Mouse (Mus musculus): ENCODE results near the gene Adarb1. TPM values are rescaled to one million over a fixed set of nuclear protein-coding genes. Genes with fewer than 3 reads are reported as not detected.
A peak's percentile ranks its signal among the peaks of the same experiment; 100 is the strongest.

The Adarb1 gene
- polyA plus RNA-seq, 1 experiment from 2014 or later: 6.9 TPM

- Histone ChIP-seq H3K36me3 (ENCODE audit: control insufficient read depth, insufficient read depth, low read length) (no peaks in the 10 kb centered on the region), H3K9ac (ENCODE audit: low read length) (no peak overlapping the region), H3K4me1 (replicated peaks; ENCODE audit: control insufficient read depth, insufficient read depth) (no peaks in the 10 kb centered on the region), H3K4me2 (replicated peaks; ENCODE audit: low read depth) (no peak overlapping the region), H3K27me3 (ENCODE audit: control insufficient read depth, insufficient read depth, low read length) (no peaks in the 10 kb centered on the region), H3K27ac (replicated peaks) (no peak overlapping the region), H3K4me3 (ENCODE audit: low read depth, low read length) (no peak overlapping the region), H3K9me3 (ENCODE audit: control insufficient read depth, low read length) (no peaks in the 10 kb centered on the region)
- ATAC-seq (ENCODE audit: low FRiP score, low TSS enrichment) (no peak), DNase-seq (ENCODE audit: low spot score) (no peak)
- no peak for TF ChIP-seq EP300 (optimal IDR thresholded peaks at IDR 0.05)
- no peak for TF ChIP-seq CTCF (IDR thresholded peaks at IDR 0.05; ENCODE audit: low read depth)
- 100% methylated on average over 1 of the region's 1 CpGs for WGBS
Measured at GRCm38 (mm10) chr10:77396015-77396414, 22.1 kb downstream of the Adarb1 start.

- Histone ChIP-seq H3K9me3 (ENCODE audit: control insufficient read depth, low read length) (no peaks in the 10 kb centered on the region), H3K27me3 (ENCODE audit: control insufficient read depth, insufficient read depth, low read length) (no peaks in the 10 kb centered on the region), H3K4me3 (ENCODE audit: low read depth, low read length) (no peak overlapping the region), H3K36me3 (ENCODE audit: control insufficient read depth, insufficient read depth, low read length) (no peaks in the 10 kb centered on the region), H3K9ac (ENCODE audit: low read length) (no peak overlapping the region), H3K4me2 (replicated peaks; ENCODE audit: low read depth) (no peak overlapping the region), H3K4me1 (replicated peaks; ENCODE audit: control insufficient read depth, insufficient read depth) (no peaks in the 10 kb centered on the region), H3K27ac (replicated peaks) (no peak overlapping the region)
- DNase-seq (ENCODE audit: low spot score): no peak
- WGBS: 80% methylated on average over 6 of the region's 6 CpGs
- TF ChIP-seq CTCF (IDR thresholded peaks at IDR 0.05; ENCODE audit: low read depth) (no peak), EP300 (optimal IDR thresholded peaks at IDR 0.05) (no peak)
- no peak for ATAC-seq (ENCODE audit: low FRiP score, low TSS enrichment)
Measured at GRCm38 (mm10) chr10:77391072-77391471, 27.0 kb downstream of the Adarb1 start.

- Histone ChIP-seq H3K4me2 (replicated peaks; ENCODE audit: low read depth) (no peak overlapping the region), H3K27ac (replicated peaks) (no peak overlapping the region), H3K9ac (ENCODE audit: low read length) (no peak overlapping the region), H3K4me3 (ENCODE audit: low read depth, low read length) (no peak overlapping the region), H3K9me3 (ENCODE audit: control insufficient read depth, low read length) (no peaks in the 10 kb centered on the region), H3K4me1 (replicated peaks; ENCODE audit: control insufficient read depth, insufficient read depth) (no peaks in the 10 kb centered on the region), H3K27me3 (ENCODE audit: control insufficient read depth, insufficient read depth, low read length) (no peaks in the 10 kb centered on the region), H3K36me3 (ENCODE audit: control insufficient read depth, insufficient read depth, low read length) (no peaks in the 10 kb centered on the region)
- ATAC-seq (ENCODE audit: low FRiP score, low TSS enrichment) (no peak), DNase-seq (ENCODE audit: low spot score) (no peak)
- no peak for TF ChIP-seq CTCF (IDR thresholded peaks at IDR 0.05; ENCODE audit: low read depth)
- no peak for TF ChIP-seq EP300 (optimal IDR thresholded peaks at IDR 0.05)
- 93% methylated on average over 1 of the region's 1 CpGs for WGBS
Measured at GRCm38 (mm10) chr10:77387558-77387957, 30.5 kb downstream of the Adarb1 start.

GRCm38 (mm10) chr10:77385731-77386130 lies 32.3 kb downstream of the Adarb1 start:
- no peak overlapping the region for H3K27ac ChIP-seq (replicated peaks)
- H3K9ac ChIP-seq (ENCODE audit: low read length): no peak overlapping the region
- no peak overlapping the region for H3K4me2 ChIP-seq (replicated peaks; ENCODE audit: low read depth)
- WGBS: 51% methylated on average over 4 of the region's 4 CpGs
- TF ChIP-seq EP300 (optimal IDR thresholded peaks at IDR 0.05): no peak
- TF ChIP-seq CTCF (IDR thresholded peaks at IDR 0.05; ENCODE audit: low read depth): no peak
- no peaks in the 10 kb centered on the region; the same call in 1 of the 2 replicates for H3K4me1 ChIP-seq (replicated peaks; ENCODE audit: control insufficient read depth, insufficient read depth)
- H3K27me3 ChIP-seq (ENCODE audit: control insufficient read depth, insufficient read depth, low read length): no peaks in the 10 kb centered on the region
- no peak for DNase-seq (ENCODE audit: low spot score)
- no peaks in the 10 kb centered on the region for H3K36me3 ChIP-seq (ENCODE audit: control insufficient read depth, insufficient read depth, low read length)
- H3K9me3 ChIP-seq (ENCODE audit: control insufficient read depth, low read length): no peaks in the 10 kb centered on the region
- ATAC-seq (ENCODE audit: low FRiP score, low TSS enrichment): no peak
- no peak overlapping the region for H3K4me3 ChIP-seq (ENCODE audit: low read depth, low read length)

GRCm38 (mm10) chr10:77383045-77383444 lies 35.0 kb downstream of the Adarb1 start:
- no peak overlapping the region for H3K4me3 ChIP-seq (ENCODE audit: low read depth, low read length)
- no peaks in the 10 kb centered on the region for H3K27me3 ChIP-seq (ENCODE audit: control insufficient read depth, insufficient read depth, low read length)
- no peak for TF ChIP-seq CTCF (IDR thresholded peaks at IDR 0.05; ENCODE audit: low read depth)
- no peak for TF ChIP-seq EP300 (optimal IDR thresholded peaks at IDR 0.05)
- no peak overlapping the region for H3K27ac ChIP-seq (replicated peaks)
- H3K9ac ChIP-seq (ENCODE audit: low read length): no peak overlapping the region
- ATAC-seq (ENCODE audit: low FRiP score, low TSS enrichment) (no peak), DNase-seq (ENCODE audit: low spot score) (no peak)
- 82% methylated on average over 8 of the region's 8 CpGs for WGBS
- no peak overlapping the region for H3K4me2 ChIP-seq (replicated peaks; ENCODE audit: low read depth)
- no peaks in the 10 kb centered on the region for H3K9me3 ChIP-seq (ENCODE audit: control insufficient read depth, low read length)
- no peaks in the 10 kb centered on the region; the same call in 1 of the 2 replicates for H3K4me1 ChIP-seq (replicated peaks; ENCODE audit: control insufficient read depth, insufficient read depth)
- H3K36me3 ChIP-seq (ENCODE audit: control insufficient read depth, insufficient read depth, low read length): no peaks in the 10 kb centered on the region

- H3K27me3 ChIP-seq (ENCODE audit: control insufficient read depth, insufficient read depth, low read length): no peaks in the 10 kb centered on the region
- no peaks in the 10 kb centered on the region for H3K9me3 ChIP-seq (ENCODE audit: control insufficient read depth, low read length)
- no peak overlapping the region for H3K4me3 ChIP-seq (ENCODE audit: low read depth, low read length)
- 29% methylated on average over 2 of the region's 2 CpGs for WGBS
- no peaks in the 10 kb centered on the region for H3K36me3 ChIP-seq (ENCODE audit: control insufficient read depth, insufficient read depth, low read length)
- no peak for ATAC-seq (ENCODE audit: low FRiP score, low TSS enrichment)
- no peak for TF ChIP-seq CTCF (IDR thresholded peaks at IDR 0.05; ENCODE audit: low read depth)
- no peak for TF ChIP-seq EP300 (optimal IDR thresholded peaks at IDR 0.05)
- no peak overlapping the region for H3K9ac ChIP-seq (ENCODE audit: low read length)
- H3K4me1 ChIP-seq (replicated peaks; ENCODE audit: control insufficient read depth, insufficient read depth): no peaks in the 10 kb centered on the region; the same call in 1 of the 2 replicates
- DNase-seq (ENCODE audit: low spot score): no peak
- H3K4me2 ChIP-seq (replicated peaks; ENCODE audit: low read depth): no peak overlapping the region
- H3K27ac ChIP-seq (replicated peaks): peak overlapping the region; percentile 63
Measured at GRCm38 (mm10) chr10:77381191-77381590, 36.9 kb downstream of the Adarb1 start.

Measured in stomach, postnatal 0 days (tissue).